In the genomic region with DNA sequence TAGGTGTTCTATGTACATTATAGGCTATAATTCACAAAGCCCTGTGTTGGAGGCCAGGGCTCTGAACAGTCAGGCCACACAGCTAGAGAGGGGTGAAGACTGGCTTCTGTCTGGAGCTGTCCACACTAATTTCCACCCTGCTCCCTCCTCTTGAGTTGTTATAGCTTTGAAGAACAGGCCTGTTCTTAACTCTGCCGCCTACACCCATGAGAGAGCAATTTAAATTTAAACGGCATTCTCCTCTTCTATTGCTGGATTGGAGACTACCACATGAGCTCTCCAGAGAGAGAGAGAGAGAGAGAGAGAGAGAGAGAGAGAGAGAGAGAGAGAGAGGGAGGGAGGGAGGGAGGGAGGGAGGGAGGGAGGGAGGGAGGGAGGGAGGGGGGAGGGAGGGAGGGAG, we compare ENCODE assay signal across 36 mouse cellular contexts. TPM values are rescaled to one million over a fixed set of nuclear protein-coding genes. Genes with fewer than 3 reads are reported as not detected.
"Had no signal": no experiment of that assay in that cellular context is flagged by ENCODE, and none has a peak within 500 bp of the region (broad histone marks: within the 10 kb centered on the region; RNA-seq: fewer than 3 reads in every experiment).

No protein-coding gene starts in this region.

- H3K4me3 ChIP-seq: heart, embryonic 10.5 days; heart, embryonic 13.5 days; heart, embryonic 15.5 days; hindbrain, embryonic 13.5 days; hindbrain, embryonic 15.5 days; kidney, embryonic 15.5 days; limb, embryonic 13.5 days; limb, embryonic 15.5 days; liver, embryonic 12.5 days had no signal

- H3K4me2 ChIP-seq: heart, embryonic 13.5 days; heart, embryonic 15.5 days; hindbrain, embryonic 13.5 days; hindbrain, embryonic 15.5 days; kidney, embryonic 15.5 days; limb, embryonic 15.5 days; liver, embryonic 12.5 days had no signal

- H3K9me3 ChIP-seq: heart, embryonic 10.5 days; heart, embryonic 13.5 days; heart, embryonic 15.5 days; hindbrain, embryonic 15.5 days; kidney, embryonic 15.5 days; limb, embryonic 13.5 days; limb, embryonic 15.5 days; liver, embryonic 12.5 days had no signal

- H3K36me3 ChIP-seq: heart, embryonic 10.5 days; heart, embryonic 13.5 days; heart, embryonic 15.5 days; hindbrain, embryonic 13.5 days; hindbrain, embryonic 15.5 days; kidney, embryonic 15.5 days; limb, embryonic 13.5 days; limb, embryonic 15.5 days; liver, embryonic 12.5 days had no signal

- H3K27ac ChIP-seq: heart, embryonic 10.5 days; heart, embryonic 13.5 days; heart, embryonic 15.5 days; hindbrain, embryonic 13.5 days; hindbrain, embryonic 15.5 days; hindbrain, postnatal 0 days; kidney, embryonic 15.5 days; kidney, postnatal 0 days; limb, embryonic 13.5 days; limb, embryonic 15.5 days; liver, embryonic 12.5 days; liver, embryonic 14.5 days had no signal

- ATAC-seq: intestine, embryonic 16.5 days; liver, embryonic 12.5 days had no signal

- H3K9ac ChIP-seq: heart, embryonic 13.5 days; heart, embryonic 15.5 days; hindbrain, embryonic 13.5 days; hindbrain, embryonic 15.5 days; kidney, embryonic 15.5 days; limb, embryonic 13.5 days; limb, embryonic 15.5 days; liver, embryonic 12.5 days; liver, embryonic 14.5 days had no signal

- H3K27me3 ChIP-seq: heart, embryonic 15.5 days; hindbrain, embryonic 13.5 days; hindbrain, embryonic 15.5 days; kidney, embryonic 15.5 days; limb, embryonic 13.5 days; limb, embryonic 15.5 days; liver, embryonic 12.5 days had no signal

- DNase-seq: gastrocnemius, postnatal 14 days; gastrocnemius, postnatal 36 days; heart, adult 18-20 months; heart, postnatal 14 days; heart, postnatal 36 days; kidney, adult 11 months; kidney, adult 2 months; kidney, adult 9 months; kidney, postnatal 14 days; kidney, postnatal 36 days; layer of hippocampus, adult 9-11 months; layer of hippocampus, postnatal 36 days; left cerebral cortex, postnatal 4 days had no signal

- H3K4me1 ChIP-seq: heart, embryonic 13.5 days; hindbrain, embryonic 15.5 days; kidney, embryonic 15.5 days had no signal

RNA-seq across cellular contexts. Expression of a gene that starts 5.3 kb away (rescaled TPM):
- total RNA-seq: gastrocnemius, adult 18-20 months; gastrocnemius, adult 8-10 months; gastrocnemius, postnatal 14 days; gastrocnemius, postnatal 36 days; heart, postnatal 14 days; heart, postnatal 36 days; layer of hippocampus, adult 18-20 months; layer of hippocampus, postnatal 14 days; layer of hippocampus, postnatal 36 days; left cerebral cortex, postnatal 10 days had no signal
- polyA plus RNA-seq: gonadal fat pad, adult 2 months; heart, embryonic 10.5 days; heart, embryonic 13.5 days; heart, embryonic 15.5 days; heart, postnatal 0 days; hindbrain, embryonic 11.5 days; hindbrain, embryonic 13.5 days; hindbrain, embryonic 15.5 days; intestine, embryonic 14.5 days; kidney, embryonic 15.5 days; kidney, postnatal 0 days; limb, embryonic 11.5 days; limb, embryonic 13.5 days; limb, embryonic 15.5 days had no signal

RNA-seq across cellular contexts. Expression of a gene that starts 38.1 kb away (rescaled TPM):
- polyA plus RNA-seq: limb, embryonic 11.5 days had no signal
